Mouse (Mus musculus): ENCODE data around the gene Plaur. TPM values are rescaled to one million over a fixed set of nuclear protein-coding genes. Genes with fewer than 3 reads are reported as not detected.
"Not testable (repeated sequence)": the region's sequence is repeated elsewhere in the genome, so short reads cannot be mapped to it uniquely, and the experiment has no call there.

Gene Plaur
- polyA plus RNA-seq, 1 experiment = 56.5 TPM

DNA sequence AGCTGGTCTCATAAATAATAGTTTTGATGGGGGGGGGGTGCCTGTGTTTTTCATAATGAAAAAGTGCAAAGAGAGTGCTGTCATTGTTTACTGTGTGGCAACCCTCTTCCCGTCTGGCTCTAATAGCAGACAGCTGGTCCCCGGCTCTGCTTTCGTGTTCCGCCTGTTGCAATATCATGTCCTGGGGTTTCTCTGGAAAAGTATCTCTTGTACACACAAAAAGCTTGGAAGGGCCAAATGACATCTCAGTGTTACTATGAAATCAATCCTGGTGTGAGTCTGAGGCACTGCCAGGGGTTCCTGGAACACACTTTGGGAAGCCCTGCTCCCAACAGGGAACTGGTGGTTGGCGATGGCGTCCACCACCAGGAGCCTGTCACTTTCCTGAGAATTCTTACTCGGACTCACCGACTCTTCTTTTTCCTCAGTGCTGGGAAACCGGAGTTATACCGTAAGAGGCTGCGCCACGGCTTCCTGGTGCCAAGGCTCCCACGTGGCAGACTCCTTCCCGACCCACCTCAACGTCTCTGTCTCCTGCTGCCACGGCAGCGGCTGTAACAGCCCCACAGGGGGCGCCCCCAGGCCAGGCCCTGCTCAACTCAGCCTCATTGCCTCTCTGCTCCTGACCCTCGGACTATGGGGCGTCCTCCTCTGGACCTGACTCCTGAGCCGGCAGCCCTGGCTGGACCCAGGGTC is 12.7 kb downstream of the Plaur start:
- H3K4me3 ChIP-seq (replicated peaks) = no peak overlapping the region
- peaks cover 26% of the 10 kb centered on the region for H3K9me3 ChIP-seq
- TF ChIP-seq GATA1 (IDR thresholded peaks at IDR 0.05; ENCODE audit: borderline replicate concordance, low read length) (no peak), FLI1 (IDR thresholded peaks at IDR 0.05; ENCODE audit: low read length) (no peak)
- peaks cover 9% of the 10 kb centered on the region for H3K36me3 ChIP-seq (replicated peaks; ENCODE audit: low read length)
- 0 out of 2 replicates have a peak, but pooled peaks cover 2% of the 10 kb centered on the region for H3K4me1 ChIP-seq
- H3K27me3 ChIP-seq (replicated peaks) = peaks cover 34% of the 10 kb centered on the region

DNA sequence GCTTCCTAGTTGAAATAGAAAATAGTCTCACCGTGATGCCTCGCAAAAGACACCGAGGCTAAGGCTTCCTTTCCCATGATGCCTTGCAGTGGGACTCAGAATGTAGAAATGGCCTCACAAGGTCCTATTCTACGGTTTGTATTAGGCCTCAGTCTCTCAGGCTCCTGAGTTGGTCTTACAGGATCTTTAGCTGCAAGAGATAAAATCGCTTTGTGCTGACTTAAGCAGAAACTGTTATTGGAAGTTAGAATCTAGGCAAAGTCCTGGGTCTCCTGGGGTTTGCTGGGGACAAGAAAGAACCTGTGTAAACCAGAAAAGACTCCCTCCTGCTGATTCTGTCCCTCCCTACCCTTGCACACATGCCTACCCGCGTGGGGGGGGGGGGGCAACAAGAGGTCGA is 14.1 kb downstream of the Plaur start:
- peaks cover 7% of the 10 kb centered on the region for H3K4me1 ChIP-seq
- no peak for TF ChIP-seq GATA1 (IDR thresholded peaks at IDR 0.05; ENCODE audit: borderline replicate concordance, low read length)
- no peak for TF ChIP-seq FLI1 (IDR thresholded peaks at IDR 0.05; ENCODE audit: low read length)
- peaks cover 26% of the 10 kb centered on the region for H3K9me3 ChIP-seq
- H3K27me3 ChIP-seq (replicated peaks) = peaks cover 47% of the 10 kb centered on the region
- no peak overlapping the region for H3K4me3 ChIP-seq (replicated peaks)
- peaks cover 9% of the 10 kb centered on the region for H3K36me3 ChIP-seq (replicated peaks; ENCODE audit: low read length)

DNA sequence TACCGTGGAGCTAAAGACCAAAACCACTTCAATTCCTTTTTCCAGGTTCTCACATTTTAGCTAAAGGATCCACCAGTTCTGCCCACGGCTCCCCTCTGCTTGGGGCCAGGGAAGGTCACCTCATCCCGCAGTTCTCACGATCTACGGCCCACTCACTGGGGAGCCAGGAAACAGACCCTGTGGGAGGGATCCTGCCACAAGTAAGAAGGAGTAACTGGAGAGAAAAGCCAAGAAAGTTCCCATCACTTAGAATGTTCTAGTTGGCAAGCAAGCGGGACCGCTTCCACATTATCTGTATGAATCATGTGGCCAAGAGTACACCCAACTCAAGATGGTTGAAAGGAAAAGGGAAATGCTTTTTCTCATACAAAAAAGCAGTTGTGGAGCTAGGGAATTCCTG is 14.6 kb downstream of the Plaur start:
- Histone ChIP-seq H3K9me3 (peaks cover 26% of the 10 kb centered on the region), H3K4me3 (replicated peaks) (no peak overlapping the region), H3K36me3 (replicated peaks; ENCODE audit: low read length) (peaks cover 9% of the 10 kb centered on the region), H3K27me3 (replicated peaks) (peaks cover 49% of the 10 kb centered on the region), H3K4me1 (peaks cover 12% of the 10 kb centered on the region)
- TF ChIP-seq GATA1 (IDR thresholded peaks at IDR 0.05; ENCODE audit: borderline replicate concordance, low read length) = no peak

DNA sequence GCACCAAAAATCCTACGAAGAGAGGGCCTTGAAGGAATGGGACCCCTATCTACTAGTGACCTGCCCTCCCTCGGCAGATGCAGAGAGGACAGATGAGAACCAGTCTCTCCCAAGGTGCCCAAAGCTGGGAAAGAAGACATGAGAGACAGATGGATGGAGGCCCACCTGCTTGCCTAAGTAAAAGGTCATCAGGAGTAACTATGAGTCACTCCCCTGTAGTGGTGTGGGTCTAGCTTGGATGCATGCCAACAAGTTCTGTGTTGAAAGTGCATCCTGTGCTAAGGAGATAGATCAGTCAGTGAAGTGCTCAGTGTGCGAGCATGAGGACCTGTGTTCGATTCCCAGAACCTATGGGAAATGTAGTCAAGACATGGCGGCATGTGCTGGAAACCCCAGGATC is 16.6 kb downstream of the Plaur start:
- Histone ChIP-seq H3K36me3 (replicated peaks; ENCODE audit: low read length) (peaks cover 2% of the 10 kb centered on the region), H3K4me1 (peaks cover 22% of the 10 kb centered on the region), H3K4me3 (replicated peaks) (no peak overlapping the region), H3K27me3 (replicated peaks) (peaks cover 63% of the 10 kb centered on the region), H3K9me3 (peaks cover 21% of the 10 kb centered on the region)
- TF ChIP-seq GATA1 (IDR thresholded peaks at IDR 0.05; ENCODE audit: borderline replicate concordance, low read length) (no peak), FLI1 (IDR thresholded peaks at IDR 0.05; ENCODE audit: low read length) (no peak)

DNA sequence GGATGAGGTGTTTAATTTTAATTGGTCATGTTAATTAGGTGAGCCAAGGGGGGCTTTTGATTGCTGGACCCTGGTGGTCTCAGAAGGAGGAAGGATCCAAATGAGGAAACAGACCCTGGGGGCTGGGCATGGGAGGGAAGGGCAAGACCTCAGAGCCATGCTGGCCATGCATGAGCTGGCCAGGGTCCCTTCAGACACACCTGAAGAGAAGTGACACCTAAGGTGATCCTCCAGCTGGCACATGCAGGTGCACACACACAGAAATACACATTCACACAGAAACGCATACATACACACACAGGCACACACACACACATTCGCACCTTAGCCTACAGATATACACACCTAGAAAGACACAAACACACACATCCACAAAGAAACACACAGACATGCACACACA is 17.4 kb downstream of the Plaur start:
- no peak overlapping the region for H3K4me3 ChIP-seq (replicated peaks)
- H3K9me3 ChIP-seq = peaks cover 21% of the 10 kb centered on the region
- peaks cover 71% of the 10 kb centered on the region for H3K27me3 ChIP-seq (replicated peaks)
- peaks cover 2% of the 10 kb centered on the region for H3K36me3 ChIP-seq (replicated peaks; ENCODE audit: low read length)
- no peak for TF ChIP-seq FLI1 (IDR thresholded peaks at IDR 0.05; ENCODE audit: low read length)
- TF ChIP-seq GATA1 (IDR thresholded peaks at IDR 0.05; ENCODE audit: borderline replicate concordance, low read length) = no peak
- H3K4me1 ChIP-seq = peaks cover 22% of the 10 kb centered on the region

DNA sequence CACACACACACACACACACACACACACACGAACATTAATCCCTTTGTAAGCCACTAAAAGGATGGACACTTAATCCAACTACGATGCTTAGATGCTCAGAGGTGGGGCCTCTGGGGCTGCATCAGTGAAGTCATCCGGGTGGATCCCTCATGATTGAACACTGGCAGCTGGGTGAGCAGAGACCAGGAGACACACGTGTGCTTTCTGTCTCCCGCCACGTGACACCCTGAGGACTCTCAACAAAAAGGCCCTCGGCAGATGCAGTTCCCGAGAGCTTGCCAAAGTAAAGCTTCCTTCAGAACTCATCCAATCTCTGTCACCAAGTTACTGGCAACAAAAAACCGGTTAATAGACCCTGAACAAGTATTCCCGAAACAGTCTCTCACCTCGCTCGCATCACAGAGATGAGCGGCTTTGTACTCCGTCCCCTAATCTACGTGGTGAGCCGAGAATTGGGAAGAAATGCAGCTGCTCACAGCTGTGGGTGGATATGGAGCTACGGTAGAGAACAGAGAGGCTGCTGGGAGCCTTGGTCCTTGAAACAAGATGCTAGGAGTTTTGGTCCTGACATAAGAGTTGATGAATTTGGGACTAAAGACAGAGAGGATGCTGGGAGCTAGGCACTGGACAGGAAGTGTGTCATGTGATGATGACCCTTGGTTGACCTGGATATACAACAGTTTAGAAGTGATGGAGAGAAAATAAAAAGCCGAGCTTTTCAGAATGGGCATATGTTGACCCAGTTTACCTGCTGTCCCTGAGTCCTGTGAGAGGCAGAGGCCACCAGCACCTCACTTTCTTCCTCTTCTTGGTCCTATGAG is 18.0 kb downstream of the Plaur start:
- Histone ChIP-seq H3K4me3 (replicated peaks) (no peak overlapping the region), H3K27me3 (replicated peaks) (peaks cover 78% of the 10 kb centered on the region), H3K4me1 (peaks cover 22% of the 10 kb centered on the region), H3K36me3 (replicated peaks; ENCODE audit: low read length) (peaks cover under 1% of the 10 kb centered on the region), H3K9me3 (peaks cover 21% of the 10 kb centered on the region)
- TF ChIP-seq FLI1 (IDR thresholded peaks at IDR 0.05; ENCODE audit: low read length) (no peak), GATA1 (IDR thresholded peaks at IDR 0.05; ENCODE audit: borderline replicate concordance, low read length) (no peak)

DNA sequence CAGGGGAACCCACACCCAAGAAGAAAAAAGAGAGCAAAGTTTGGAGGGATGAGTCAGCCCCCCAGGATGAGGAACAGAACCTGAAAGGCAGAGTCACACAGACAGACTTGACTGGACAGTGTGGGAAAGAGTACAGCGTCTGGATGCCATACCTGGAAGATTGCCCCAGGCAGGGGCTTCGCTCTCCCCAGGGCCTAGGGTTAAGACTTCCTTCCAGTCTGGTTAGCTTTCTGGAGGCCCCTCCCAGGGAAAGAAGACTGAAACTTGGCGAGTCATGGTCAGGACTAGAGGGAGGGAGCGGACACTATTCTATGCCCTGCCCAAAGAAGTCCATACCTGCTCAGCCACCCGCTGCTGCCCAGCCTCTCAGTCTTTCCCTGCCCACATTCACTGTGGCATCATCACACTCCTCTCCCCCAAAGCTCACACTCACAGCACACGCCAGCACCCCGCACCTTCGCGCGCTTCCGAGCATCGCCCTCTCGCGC is 18.7 kb downstream of the Plaur start:
- TF ChIP-seq FLI1 (IDR thresholded peaks at IDR 0.05; ENCODE audit: low read length) = no peak
- no peak for TF ChIP-seq GATA1 (IDR thresholded peaks at IDR 0.05; ENCODE audit: borderline replicate concordance, low read length)
- Histone ChIP-seq H3K9me3 (peaks cover 21% of the 10 kb centered on the region), H3K4me3 (replicated peaks) (peak overlapping the region; percentile 94), H3K4me1 (peaks cover 22% of the 10 kb centered on the region), H3K36me3 (replicated peaks; ENCODE audit: low read length) (no peaks in the 10 kb centered on the region), H3K27me3 (replicated peaks) (peaks cover 84% of the 10 kb centered on the region)

DNA sequence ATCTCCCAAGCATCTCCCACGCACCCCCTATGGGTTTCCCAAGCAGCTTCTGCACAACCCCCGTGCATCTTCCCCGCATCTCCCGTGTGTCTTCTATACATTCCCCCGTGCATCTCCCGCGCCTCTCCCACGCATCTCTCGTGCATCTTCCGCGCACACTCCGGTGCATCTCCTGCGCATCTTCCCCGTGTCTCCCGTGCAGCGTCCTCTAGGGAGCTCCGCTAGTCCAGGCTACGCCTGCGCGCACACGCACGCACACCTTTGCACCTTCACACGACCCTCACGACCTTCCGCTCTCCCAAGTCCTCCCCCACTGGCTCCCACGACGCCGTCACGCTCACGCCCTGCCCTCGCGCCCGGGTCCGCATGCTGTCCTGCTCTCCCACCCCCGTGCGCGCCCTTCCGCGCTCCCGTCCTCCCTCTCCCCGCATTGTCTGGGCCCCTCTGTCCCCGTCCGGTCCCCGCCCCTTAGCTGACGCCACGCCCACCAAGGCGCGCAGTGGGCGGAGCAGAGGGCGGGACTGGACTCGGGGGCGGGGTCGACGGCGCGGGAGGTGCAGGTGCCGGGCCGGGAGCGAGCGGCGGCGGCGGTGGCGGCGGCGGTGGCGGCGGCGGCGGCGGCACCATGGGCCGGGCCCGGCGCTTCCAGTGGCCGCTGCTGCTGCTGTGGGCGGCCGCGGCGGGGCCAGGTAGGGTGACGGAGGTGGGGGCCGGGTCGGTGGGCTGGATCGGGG is 19.4 kb downstream of the Plaur start, which contains the start of gene Cadm4:
TSS of gene Cadm4 (plus strand) at position 550 of the 734 bp plus-strand sequence.
- Histone ChIP-seq H3K36me3 (replicated peaks; ENCODE audit: low read length) (no peaks in the 10 kb centered on the region), H3K9me3 (peaks cover 21% of the 10 kb centered on the region), H3K27me3 (replicated peaks) (peaks cover 91% of the 10 kb centered on the region), H3K4me3 (replicated peaks) (peak within 1 kb of the TSS; percentile 94), H3K4me1 (peaks cover 22% of the 10 kb centered on the region)
- TF ChIP-seq FLI1 (IDR thresholded peaks at IDR 0.05; ENCODE audit: low read length) (no peak), GATA1 (IDR thresholded peaks at IDR 0.05; ENCODE audit: borderline replicate concordance, low read length) (no peak)

DNA sequence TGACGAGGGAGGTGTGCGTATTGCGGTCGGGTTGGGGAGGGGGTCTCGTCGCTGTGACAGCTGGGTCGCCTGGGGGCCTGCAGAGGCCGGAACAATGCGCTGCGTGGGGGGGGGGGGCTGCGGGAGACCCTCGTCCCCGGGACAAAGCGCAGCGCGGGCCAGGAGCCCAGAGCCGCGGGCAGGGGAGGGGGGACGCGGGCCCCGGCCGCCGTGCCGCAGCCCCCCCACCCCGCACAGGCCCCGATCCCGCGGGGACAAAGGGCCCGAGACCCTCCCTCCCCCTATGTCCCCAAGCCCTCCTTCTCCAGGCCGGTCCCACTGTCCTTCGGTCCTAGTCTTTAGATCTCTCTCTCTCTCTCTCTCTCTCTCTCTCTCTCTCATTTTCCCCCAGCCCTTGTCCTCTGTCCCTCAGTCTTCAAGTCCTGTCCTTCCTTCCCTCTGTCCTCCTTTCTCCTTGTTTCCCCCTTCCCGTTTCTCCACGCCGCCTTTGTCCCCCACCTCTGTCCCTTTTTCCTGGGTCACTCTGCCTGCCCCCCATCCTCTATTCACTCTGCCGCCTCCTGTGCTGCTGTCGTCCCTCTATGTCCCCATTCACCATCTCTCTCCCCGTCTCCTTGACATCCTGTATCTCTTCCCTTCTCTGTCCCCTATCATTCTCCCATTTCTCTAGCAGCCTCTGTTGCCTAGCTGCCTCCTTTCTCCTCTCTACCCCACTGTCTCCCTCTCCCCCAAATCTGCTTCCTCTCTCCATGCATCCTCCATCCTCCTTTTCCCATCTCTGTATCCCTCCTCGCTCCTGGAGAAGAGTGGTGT is 20.1 kb downstream of the Plaur start:
- Histone ChIP-seq H3K9me3 (peaks cover 17% of the 10 kb centered on the region), H3K27me3 (replicated peaks) (peaks cover 97% of the 10 kb centered on the region), H3K4me1 (peaks cover 27% of the 10 kb centered on the region), H3K4me3 (replicated peaks) (peak overlapping the region; percentile 94), H3K36me3 (replicated peaks; ENCODE audit: low read length) (no peaks in the 10 kb centered on the region)
- TF ChIP-seq GATA1 (IDR thresholded peaks at IDR 0.05; ENCODE audit: borderline replicate concordance, low read length) = no peak
- no peak for TF ChIP-seq FLI1 (IDR thresholded peaks at IDR 0.05; ENCODE audit: low read length)

DNA sequence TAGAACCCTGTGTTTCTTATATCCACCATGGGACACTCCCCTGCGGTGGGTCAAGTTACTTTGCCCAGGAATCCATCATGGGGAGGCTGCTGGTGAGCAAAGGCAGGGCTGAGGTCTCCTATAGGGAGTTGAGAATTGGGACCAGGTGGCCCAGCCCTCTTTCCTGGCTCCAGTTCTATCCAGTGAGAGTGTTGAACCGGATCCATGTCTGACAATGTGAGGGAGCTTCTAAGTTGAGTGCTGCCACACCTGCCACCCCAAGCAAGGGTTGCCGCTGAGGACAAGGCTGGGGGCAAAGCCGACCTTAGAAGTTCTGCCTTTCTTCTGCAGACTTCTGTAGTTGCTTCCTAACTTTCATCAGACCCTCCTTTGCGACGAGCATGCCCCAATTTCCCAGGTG is 21.0 kb downstream of the Plaur start:
- Histone ChIP-seq H3K27me3 (replicated peaks) (peaks cover 94% of the 10 kb centered on the region), H3K4me1 (peaks cover 27% of the 10 kb centered on the region)
- not testable (repeated sequence) for H3K9me3 ChIP-seq; H3K4me3 ChIP-seq (replicated peaks); H3K36me3 ChIP-seq (replicated peaks; ENCODE audit: low read length)
